Mouse (Mus musculus) hindlimb bud, embryonic 11.5 days (tissue): ENCODE measurements around the gene Actbl2.

Source experiments
- DNase-seq: peaks from one replicate; pipeline ENCODE4 v3.0.0-alpha.2; 2012; ENCODE audit warnings: low read depth, low spot score; ENCODE audit errors: extremely low spot score

Gene Actbl2

GRCm38 (mm10) chr13:111269789-111270335, 15.0 kb downstream of the Actbl2 start:
- DNase-seq = no peak

DNA sequence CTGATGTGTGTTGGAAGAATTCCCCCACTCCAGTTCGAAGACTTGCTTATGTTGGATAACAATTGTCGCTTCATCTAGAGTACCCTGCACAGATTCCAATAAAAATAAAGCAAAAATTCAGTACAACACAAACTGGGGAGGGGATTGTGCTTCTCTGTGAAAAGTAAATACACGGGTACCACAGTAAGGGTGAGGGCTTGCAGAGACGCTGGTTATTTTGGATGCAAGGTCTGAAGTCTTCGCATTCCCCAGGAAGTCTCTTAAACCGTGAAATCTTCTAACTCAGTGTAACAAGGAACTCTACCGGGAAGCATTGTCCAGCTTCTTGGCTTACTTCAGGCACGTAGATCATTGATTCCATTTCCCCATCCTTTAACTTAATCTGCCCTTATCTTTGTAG, 17.1 kb downstream of the Actbl2 start:
- DNase-seq = no peak

DNA sequence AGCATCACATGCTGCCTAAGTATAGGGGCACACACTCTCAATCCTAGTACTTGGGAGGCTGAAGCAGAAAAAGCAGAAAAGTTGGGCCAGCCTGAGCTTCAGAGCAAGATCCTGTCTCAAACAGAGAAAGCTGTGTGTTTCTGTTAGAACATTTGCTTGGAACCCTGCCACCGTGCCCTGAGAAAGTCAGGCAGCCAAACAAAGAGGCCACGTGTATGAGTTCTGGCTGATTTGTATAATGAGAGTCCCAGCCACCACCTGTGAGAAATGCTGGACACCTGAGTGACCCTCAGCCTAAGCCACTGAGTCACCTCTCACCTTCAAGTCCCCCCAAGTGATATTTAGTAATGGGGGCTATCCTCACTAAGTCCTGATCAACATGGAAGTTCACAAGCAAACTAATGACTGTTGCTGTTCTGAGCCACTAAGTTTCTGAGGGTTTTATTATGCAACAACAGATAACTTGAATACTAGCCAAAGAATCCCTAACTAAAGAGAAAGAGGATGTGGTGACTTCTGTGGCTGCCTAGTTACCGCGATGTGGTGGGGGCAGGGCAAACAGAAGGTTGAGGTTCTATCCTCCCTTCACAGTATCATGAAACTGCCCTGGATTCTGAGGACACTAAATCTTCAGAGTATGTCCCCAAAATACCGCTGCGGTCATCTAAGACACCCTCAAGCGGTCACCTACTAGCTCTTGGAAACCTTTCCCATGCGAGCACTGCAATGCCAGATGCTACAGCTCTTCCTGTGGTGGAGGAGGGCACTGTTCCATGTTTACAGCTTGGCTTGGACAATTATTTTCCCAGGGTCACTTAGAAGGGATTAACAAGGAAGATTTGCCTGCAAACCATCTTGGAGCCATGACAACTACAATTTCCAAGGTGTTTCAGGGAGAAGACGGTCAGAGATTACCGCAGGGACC, 31.9 kb downstream of the Actbl2 start:
- DNase-seq = no peak

GRCm38 (mm10) chr13:111291161-111291957, 36.5 kb downstream of the Actbl2 start:
- DNase-seq = no peak

DNA sequence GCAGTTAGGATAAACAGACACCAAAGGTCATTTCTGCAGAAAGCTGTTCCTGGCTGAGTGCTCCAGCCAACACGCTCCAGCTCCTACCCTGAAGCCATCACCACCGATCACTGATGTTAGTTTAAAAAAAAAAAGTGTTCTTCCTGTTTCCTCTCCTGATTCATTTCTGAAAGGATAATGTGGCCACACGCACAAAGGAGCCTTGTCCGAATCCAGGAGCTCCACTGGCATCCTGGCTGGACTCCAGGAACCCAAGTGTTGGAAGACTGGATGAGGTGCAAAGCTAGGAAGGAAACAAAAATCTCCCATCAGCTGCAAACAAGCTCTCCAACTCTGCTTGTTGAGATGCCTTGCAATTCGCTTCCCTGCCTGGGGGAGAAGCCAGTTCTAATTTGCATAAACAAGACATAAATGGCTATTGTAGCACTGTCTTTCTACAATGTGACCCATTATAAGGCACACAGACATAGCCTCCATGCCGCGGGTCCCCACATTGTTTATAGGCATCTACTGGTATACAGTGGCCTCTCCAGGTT, 37.2 kb downstream of the Actbl2 start:
- no peak for DNase-seq

GRCm38 (mm10) chr13:111293478-111293877, 38.7 kb downstream of the Actbl2 start:
- DNase-seq = no peak

- DNase-seq = no peak
Measured at GRCm38 (mm10) chr13:111294965-111295494, 40.2 kb downstream of the Actbl2 start.

DNA sequence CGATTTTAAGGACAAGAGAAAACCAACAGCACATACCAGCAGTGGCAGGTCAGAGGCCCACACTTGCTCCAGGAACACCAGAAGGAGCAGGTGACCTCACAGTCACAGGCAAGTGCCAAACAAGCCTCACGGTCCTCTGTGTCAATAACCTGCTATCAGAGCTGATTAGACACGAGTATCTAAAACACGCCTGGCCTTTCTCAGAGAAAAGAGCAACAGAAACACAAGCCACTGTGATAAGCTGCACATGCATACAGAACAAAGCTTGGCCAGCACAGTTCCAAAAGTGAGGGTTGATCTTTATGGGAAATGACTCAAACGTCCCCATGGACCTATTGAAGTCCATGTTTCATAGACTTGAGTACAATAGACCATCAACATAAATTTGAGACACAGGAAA, 41.2 kb downstream of the Actbl2 start:
- DNase-seq = no peak

DNA sequence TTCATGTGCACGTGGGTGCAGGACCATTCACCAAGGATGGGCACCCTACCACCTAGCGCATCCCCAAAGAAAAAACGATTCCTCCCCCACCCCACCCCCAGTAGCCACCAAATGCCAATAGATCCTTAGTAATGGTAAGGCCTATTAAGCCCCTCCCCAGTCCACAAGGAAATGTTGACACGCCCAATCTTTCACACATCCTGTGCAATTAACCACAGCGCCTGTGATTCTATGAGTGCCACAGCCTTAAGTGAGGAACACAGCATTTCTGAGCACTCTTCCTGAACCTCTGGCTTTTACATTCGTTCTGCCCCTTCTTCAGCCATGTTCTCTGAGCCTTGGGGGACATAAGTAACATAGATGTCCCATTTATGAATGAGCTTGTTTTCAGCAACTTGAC, 42.8 kb downstream of the Actbl2 start:
- no peak for DNase-seq

DNA sequence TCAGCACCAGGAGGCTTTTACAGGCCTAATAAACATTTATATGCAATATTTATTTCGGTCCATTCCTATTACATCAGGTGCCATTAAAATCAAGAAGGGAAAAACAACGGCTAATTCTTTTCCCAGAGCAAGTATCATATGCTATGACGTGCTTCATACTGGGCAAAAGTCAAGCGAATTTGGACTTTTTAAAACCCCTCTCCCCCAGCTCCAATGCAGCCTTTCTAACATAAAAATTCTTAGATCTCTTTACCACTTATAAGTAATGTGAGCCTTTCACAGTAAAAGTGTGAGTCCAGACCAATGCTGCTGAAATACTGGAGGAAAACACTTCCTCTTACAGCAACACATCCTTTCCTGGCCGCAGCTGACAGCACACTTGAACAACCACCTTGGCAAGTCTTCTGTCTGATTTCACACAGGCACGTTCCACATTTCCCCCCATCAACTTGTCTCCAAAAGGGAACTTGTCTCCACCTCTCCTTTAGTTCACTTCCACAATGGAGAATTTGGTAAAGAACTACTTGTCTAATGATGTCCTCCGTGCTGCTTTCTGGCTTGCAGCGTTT, 44.4 kb downstream of the Actbl2 start:
- no peak for DNase-seq

- no peak for DNase-seq
Measured at GRCm38 (mm10) chr13:111300846-111301245, 46.0 kb downstream of the Actbl2 start.

GRCm38 (mm10) chr13:111301431-111301830, 46.6 kb downstream of the Actbl2 start:
- DNase-seq = no peak

DNA sequence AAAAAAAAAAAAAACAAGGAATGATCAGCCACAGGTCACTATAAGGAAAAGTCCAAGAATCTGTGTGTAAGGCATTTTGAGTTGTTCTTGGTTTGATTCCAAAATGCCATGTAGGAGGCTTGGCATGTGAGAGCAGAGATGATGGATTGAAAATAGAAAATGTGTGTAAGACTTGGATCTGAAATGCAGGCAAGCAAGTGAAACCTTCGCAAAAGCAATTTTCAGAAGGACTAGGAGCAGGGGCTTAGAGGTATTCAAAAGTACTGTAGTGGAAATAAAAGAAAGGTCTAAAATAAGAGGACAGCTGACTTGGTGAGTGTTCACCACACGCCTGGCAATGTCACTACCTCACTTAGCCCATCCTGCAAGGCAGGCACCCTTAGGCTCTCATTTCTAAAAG, 49.4 kb downstream of the Actbl2 start:
- no peak for DNase-seq

- no peak for DNase-seq
Measured at GRCm38 (mm10) chr13:111304736-111305135, 49.9 kb downstream of the Actbl2 start.
